Mouse (Mus musculus): ENCODE data around the gene Gls.

The Gls gene

DNA sequence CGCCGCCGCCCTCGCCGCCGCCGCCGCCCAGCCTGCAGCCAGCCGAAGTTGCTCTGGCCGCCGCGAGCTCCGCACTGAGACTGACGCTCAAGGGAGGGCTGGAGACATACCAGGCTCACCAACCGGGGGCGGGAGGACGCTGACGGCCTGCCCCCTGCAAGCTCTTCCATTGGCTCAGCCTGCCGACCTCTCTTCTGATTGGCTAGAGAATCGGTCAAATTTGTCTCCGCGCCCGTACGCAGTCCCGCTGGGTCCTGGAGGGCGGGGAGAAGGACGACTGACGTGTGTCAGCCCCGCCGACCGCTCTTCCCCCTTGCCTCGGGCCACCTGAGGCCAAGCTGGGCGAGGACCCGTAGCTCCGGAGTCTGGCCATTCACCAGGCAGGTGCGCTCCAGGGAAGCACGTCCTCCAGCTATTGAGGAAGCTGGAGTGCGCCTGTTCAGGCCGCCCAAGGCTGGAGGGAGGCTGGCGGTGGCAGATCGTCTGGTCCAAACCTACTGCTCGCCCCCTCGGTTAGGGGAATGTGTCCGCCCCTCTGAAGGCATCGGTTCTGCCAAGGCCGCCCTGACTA lies at the start of gene Gls:
TSS of gene Gls (minus strand) at position 90 of the 571 bp plus-strand sequence.
- DNase-seq (ENCODE audit: low read depth, low spot score): peak; percentile 98

DNA sequence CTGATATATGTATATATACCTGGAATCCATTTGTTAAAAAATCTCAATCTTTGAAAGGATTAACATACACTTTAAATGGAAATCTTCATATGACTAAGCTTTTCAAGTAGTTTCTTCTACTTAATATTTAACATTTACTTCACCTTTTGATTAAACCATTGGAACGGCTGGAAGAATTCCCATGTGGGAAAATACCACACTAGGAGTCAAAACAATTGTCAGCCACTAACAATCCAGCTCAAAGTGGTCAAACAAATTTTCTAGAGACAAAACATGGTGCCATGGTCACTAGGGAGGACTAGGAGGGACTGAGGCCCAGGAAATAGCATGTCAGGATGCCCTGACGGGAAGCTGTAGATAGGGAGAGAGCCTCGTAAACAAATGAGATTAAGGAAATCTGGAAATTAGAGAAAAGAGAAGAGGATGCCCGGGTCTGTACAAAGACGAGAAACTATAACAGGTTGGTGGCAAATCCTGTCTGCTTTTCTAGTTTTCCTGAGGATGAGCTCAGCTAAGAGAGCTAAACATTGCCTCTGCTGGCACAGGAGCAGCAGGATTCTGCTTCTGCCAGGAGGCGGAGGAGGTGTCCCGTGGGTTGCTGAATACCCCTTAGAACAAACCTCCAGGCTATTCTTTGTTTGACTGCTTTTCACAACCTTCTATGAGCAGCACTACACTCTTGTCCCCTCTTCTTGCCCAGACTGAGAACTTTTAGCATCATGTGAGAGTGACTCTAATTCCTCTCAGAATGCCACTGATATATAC lies 47.0 kb upstream of the Gls start:
- no peak for DNase-seq (ENCODE audit: low read depth, low spot score)

DNA sequence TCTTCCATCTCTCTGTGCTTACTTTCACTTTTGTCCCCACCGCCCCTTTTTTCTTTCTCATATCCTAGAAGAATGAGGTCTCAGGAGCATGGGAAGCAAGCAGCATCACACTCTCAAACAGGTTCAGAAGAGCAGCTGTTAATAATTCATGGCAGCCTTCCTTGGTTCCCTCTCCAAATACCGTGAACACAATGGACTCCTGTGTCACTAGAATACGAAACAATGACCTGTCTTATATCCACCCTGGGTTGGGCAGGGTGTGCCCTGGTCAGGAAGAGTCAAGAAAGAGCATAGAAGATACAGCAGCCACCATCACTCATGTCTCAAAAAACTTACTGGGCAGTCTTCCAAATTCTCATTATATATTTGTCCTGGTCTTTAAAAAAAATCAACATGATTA lies 46.3 kb upstream of the Gls start:
- no peak for DNase-seq (ENCODE audit: low read depth, low spot score)

DNA sequence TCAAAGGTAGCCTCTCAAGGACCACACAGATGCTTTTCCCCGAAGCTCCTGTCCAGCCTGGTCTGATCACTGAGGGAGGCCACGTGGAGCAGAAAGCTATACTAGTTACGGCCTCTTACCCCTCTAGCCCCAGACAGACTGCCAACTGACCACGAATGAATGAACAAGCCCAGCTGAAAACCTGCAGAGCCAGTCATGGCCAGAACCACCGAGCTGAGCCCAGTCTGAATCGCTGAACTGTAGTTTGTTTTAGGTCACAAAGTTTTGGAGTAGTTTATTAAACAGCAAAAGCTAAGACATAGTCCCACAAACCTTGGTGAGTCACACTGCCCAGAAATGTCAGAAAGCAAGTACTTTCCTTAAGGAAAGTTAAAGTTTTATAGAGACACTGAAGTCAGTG lies 45.0 kb upstream of the Gls start:
- DNase-seq (ENCODE audit: low read depth, low spot score): no peak

DNA sequence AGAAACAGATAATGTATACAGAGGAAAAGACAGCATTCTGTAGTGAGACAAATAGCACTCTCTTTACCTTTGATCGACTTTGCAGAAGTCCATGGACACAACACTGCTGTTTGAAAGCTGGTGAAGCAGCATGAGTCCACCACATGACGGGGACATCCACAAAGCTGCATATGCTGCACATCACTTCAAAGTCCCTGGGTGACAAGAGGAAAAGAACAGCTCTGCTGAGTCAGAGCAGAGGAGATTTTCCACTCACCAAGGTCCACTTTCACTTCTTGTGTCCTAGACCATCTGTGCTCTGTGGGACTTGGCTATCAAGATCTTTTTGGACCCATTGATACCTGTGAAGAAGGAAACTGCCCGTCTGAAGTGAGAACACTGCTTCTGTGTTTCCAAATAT lies 41.2 kb upstream of the Gls start:
- no peak for DNase-seq (ENCODE audit: low read depth, low spot score)

DNA sequence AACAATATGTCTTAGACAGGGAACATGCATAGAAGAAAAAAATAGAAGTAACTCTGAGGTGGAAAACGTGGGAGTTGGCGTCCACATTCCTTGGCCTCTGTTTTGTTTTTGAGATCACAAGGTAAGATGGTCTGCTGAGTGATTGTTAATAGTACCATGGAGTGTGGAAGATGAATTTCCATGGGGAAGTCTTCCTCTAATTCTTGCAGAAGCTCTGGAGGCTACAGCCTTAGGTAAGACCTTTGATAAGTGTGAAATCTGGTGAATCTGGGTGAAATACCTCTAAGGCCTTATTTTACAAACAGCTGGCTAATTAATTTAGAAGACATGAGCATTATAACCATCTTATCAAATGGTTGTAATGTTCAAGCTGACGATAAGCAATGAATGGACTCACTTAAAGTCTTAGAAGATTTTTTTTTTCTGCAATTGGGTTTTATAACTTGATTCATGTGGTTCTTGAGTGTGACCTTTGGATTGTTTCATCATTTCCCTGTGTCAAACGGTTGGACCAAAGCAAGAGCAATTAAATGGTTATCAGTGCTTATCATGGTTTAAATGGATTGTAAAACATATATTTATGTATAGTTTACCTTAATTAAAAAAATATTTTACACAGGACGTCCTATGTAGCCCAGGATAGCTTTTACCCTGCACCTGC lies 39.1 kb upstream of the Gls start:
- no peak for DNase-seq (ENCODE audit: low read depth, low spot score)

DNA sequence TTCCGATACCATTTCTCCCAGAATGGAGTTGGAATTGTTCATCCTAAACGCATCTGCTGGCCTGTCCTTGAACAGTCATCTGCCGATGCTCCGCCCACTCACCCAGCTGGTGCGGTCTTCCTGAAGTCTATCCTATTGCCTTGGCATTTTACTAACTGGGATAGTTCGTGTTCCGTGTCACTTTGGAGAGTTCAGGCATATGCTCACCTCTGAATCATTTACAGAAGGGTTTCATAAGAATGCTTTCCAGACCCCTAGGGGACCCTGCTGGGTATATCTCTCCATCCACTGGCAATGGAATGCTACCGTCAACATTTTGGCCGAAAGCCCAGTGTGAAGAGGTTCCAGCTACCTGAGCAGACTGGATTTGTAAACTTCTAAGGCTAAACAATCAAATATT lies 37.3 kb upstream of the Gls start:
- no peak for DNase-seq (ENCODE audit: low read depth, low spot score)

DNA sequence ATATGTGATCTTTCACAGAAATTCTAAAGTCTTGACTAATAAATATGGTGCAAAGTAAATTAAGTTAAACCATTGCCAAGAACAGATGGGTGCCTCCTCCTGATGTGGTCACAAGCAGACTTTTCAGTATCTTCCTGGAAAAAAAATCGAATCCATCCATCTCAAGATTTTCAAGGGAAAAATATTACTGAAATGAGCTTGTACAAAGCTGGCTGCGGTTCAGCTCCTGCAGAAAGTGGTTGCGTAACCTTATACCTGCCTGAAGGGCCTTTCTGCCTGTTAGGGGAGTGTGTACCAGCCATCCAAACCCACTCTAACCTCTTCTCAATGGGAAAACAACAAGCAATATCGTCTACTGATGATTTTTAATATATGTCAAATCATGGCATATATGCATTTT lies 36.6 kb upstream of the Gls start:
- DNase-seq (ENCODE audit: low read depth, low spot score): no peak

DNA sequence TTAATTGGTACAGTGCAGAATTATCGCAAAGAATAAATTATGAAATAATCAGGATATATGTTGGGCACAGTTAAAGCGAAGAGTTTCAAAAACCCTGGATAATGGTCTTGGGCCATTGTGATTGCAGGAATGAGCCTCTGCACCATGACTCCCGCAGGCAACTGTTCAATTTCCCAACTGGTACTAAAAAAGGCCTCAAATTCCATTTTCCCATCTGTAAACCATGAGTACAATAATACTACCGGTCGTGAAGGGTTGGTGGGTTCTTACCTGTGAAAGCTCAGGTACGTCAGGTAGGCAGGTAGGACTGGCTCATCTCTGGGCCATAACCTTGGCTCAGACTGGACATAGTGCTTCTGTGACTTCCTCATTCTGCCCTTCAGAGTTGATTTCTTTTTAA lies 35.0 kb upstream of the Gls start:
- no peak for DNase-seq (ENCODE audit: low read depth, low spot score)

DNA sequence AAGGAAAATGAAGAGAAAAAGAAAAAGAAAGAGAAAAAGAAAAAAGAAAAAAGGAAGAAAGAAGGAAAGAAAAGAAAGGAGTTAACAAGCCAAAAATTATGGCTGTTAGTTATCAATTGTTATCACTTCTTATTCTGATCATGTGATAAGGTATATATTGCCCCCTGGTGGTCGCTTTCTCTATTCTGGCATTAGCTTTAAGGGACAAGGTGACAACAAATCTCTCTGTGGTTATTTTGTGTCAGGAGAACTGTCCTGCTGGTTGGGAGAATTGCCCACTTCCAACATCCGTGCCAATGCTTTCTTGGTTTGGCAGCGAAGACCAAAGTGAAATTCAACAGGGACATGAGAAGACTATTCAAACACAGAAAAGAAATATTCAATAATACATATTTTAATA lies 34.6 kb upstream of the Gls start:
- peak; percentile 85 for DNase-seq (ENCODE audit: low read depth, low spot score)

DNA sequence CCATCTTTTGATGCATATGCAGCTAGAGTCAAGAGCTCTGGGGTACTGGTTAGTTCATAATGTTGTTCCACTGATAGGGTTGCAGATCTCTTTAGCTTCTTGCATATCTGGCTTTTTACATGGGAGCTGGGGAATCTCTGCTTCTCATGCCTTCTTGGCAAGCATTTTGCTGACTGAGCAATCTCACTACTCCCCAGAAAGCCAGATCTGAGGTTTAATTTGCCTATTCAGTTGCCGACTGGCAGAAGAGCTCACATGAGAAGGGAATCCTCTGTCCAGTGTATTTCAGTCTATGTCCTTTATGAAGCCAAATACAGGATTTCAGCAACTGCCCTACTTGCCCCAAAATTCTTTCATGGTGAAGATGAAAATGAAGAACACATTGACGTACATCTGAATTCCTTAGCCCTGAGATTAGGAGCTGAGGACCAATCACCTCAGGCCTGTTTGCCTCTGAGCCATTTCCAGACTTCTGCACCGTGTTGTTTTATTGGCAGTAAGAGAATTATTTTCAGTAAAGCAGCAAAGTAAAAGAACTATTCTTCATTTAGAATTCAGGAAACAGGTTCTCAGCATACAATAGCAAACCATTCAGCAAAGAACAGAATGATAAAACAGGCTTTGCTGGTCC lies 33.0 kb upstream of the Gls start:
- no peak for DNase-seq (ENCODE audit: low read depth, low spot score)

DNA sequence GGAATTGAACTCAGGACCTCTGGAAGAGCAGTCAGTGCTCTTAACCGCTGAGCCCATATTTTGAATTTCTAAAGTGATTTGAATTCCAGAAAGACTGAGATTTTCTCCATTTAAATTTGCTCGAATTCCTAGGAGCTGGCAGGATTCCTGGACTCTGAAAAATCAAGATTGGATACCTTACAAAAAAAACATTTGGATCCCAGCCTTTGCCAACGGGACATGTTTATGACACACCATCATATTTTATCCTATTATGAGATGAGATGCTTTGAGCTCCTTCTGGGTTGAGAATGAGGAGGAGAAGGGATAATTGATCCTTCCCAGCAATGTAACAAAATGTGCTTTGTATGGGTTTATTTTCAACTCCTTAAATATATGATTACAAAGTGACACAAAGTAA lies 31.3 kb upstream of the Gls start:
- no peak for DNase-seq (ENCODE audit: low read depth, low spot score)

DNA sequence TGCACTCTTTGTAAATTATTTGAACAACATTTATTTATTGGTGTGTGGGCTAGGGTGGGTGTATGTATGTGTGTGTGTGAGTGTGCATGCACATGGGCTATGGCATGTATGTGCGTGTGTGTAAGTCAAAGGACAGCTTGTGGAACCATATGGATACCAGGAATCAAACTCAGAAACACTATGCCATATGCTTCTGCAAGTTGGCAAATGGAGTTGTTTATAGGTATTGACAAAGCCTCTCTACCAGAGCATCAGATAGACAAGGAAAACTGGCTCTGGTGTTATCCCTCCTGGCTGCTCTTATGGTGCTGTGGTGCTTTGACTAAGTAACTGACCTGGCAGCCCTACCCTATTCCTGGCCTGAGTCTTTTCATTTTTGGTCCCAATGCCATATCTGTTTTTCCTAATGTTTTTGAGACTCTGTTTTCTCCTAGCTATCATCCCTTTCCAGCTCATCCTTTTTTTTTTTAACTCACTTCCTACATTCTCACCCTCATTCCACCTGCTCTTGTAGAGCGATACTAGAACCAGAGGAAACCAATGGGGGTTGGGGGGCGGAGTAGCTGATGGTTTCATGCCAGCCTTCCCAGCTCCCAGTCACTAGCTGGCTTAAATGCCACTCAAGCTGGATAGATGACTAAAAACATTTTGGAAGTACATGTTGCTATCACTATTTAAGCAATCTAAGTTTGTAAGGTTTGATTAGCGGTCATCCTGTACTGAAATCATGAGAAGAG lies 27.5 kb upstream of the Gls start:
- no peak for DNase-seq (ENCODE audit: low read depth, low spot score)

DNA sequence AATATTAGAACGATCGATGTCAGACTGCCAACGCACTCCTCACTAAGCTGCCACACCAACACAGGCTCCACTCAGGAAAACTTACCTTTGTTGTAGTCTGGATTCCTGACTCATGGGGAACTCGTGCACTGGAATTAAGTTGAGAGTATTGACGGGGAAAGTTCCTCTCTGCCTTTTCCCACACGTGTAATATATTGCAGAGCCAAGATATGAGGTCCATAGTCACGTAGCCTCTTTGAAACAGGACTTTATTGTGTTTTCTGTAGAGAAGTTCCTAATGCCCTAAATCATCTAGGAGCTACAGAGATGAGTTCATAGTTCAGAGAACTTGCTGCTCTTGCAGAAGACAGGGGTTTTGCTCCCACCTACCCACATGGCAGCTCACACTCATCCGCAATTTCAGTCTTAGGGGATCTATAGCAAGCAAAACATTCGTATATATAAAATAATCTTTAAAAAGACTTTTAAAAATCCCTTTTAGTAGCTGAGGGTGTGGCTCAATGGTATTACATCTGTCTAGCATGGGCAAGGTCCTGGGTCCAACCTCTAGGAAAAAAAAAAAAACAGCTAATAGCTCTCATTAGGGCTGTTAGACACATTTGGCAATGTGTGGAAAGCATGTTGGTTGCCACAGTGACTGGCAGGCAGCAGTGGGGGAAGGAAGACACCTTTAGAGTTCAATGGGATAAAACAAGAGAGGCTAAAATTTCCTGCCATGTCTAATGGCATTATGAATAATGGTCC lies 25.1 kb upstream of the Gls start:
- no peak for DNase-seq (ENCODE audit: low read depth, low spot score)

DNA sequence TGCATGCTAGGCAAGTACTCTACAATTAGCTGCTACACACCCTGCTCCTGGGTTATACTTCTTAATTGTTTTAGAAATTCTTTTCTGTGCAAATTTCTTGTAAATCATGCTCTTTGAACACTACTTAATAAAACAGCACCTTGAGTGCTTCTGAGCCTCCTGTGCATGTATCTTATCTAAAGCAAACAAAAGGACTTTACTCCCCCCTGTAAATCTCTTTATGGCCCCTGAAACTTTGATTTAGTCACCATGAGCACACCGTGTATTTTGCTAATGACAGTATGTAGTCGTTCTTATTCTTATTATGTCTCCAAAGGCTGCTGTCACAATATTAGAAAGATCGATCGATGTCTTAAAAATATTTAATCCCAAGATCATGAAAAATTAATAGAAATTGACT lies 23.9 kb upstream of the Gls start:
- DNase-seq (ENCODE audit: low read depth, low spot score): no peak

DNA sequence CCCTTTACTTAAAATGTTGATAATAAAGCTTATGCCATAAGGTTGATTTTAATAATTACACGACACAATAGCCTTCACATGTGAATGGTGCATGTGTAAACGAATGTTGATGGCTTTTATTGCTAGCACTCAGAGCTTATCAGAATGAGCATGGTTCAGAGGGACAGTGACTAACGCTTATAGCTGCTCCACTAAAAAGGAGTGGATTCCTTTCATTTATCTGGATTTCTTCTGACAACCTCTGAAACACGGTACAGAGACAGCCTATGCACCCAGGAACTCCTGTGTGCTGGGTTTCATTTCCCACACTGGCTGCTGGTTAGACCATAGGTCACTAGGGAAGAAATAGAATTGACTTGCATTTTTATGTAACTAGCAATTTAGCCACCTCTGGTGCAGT lies 23.2 kb upstream of the Gls start:
- no peak for DNase-seq (ENCODE audit: low read depth, low spot score)

DNA sequence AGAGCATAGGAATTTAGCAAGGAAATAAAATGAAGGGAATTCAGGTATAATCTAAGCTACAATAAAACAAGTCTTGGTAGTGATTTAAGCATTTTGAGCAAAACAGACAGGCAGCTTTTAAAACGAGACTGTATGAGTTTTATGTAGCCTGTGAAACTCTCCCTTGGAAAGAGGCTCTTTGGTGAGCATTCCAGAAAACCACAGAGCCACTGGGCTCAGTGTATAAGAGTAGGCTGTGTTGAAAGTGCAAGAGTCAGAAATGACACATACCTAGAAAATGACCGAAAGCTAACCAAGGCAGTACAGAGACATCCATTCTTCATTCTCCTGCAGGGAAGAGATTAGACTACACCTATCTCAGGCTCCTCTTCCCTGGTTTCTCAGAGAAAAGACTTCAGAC lies 21.4 kb upstream of the Gls start:
- no peak for DNase-seq (ENCODE audit: low read depth, low spot score)

DNA sequence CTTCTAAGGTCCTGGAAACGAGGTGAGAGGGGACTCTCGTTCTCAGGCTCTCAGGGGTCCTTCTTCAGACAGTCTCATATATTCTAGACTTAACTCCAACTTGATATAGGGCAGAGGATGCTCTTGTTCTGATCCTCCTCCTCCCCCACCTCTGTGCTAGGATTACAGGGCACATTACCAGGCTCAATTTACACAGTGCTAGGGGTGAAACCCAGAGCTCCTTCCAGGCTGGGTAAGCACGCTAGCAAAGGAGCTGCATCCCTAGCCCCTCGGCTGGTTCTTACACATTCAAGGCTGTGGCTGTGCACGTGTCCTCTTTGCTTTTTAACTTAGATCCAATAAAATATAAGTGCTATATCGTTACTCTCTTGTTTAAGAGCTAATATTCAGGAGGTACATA lies 20.4 kb upstream of the Gls start:
- DNase-seq (ENCODE audit: low read depth, low spot score): no peak

DNA sequence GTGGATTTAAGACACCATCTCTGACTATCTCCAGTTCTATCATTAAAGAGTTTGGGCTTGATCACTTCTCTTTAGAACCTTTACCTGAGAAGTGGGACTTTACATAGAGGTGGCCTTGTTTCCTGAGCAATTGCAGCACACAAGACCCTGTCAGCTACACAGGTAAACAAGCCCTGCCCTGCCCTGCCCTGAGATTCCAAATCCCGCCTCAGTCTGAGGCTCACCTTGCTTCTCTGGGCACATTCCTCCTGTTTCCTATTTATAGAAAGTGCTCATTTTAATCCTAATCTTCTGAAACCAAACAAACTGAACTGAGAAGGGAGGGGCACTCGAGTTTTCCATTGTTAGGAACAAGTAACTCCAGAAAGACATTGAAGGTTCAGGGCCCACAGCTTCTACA lies 19.4 kb upstream of the Gls start:
- no peak for DNase-seq (ENCODE audit: low read depth, low spot score)

DNA sequence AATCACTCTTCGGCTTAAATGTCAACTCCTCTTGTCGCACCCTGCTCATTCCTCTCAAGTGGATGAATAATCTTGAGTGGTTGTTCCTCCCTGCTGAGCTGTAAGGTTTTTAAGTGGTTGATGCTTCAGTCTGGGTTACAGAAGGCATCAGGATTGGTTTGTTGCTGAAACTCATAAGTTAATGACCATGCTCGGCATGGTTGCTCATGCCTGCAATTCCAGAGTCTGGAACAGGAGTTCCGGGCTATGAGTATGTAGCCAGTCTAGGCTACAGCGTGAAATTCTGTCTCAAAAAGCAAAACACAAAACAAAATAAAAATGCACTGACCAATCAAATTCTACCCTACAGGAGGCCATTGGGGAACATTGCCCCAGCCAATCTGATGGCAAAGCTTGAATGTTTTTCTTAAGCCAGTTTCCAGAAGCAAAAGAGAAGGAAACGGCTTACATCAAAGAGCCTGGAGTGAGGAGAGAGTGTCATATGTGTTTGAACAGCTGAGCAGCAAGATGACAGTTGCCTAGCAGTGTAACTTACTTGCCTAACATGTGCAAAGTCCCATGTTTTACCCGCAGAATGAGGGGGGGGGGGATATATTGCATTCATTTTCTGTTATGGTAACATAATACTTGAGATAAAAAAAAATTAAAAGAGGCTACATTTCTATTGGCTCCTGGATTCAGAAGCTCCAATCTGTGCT lies 18.2 kb upstream of the Gls start:
- DNase-seq (ENCODE audit: low read depth, low spot score): no peak
